Mouse (Mus musculus): ENCODE results near the gene Tmem238.
"Not testable (repeated sequence)": the region's sequence is repeated elsewhere in the genome, so short reads cannot be mapped to it uniquely, and the experiment has no call there.

Tmem238 gene
- long read RNA-seq, experiment 1, transcript Tmem238-201 (2 exons, 1,375 nt), result major isoform, 34 of 42 reads
- long read RNA-seq, experiment 1, partial matches to known transcripts, result 0 of 42 reads
- long read RNA-seq, experiment 1, other reads (novel, unspliced or antisense), result 8 of 42 reads
- long read RNA-seq, experiment 2, transcript Tmem238-201 (2 exons, 1,375 nt), result major isoform, 36 of 45 reads
- long read RNA-seq, experiment 2, partial matches to known transcripts, result 0 of 45 reads
- long read RNA-seq, experiment 2, other reads (novel, unspliced or antisense), result 8 of 45 reads

DNA sequence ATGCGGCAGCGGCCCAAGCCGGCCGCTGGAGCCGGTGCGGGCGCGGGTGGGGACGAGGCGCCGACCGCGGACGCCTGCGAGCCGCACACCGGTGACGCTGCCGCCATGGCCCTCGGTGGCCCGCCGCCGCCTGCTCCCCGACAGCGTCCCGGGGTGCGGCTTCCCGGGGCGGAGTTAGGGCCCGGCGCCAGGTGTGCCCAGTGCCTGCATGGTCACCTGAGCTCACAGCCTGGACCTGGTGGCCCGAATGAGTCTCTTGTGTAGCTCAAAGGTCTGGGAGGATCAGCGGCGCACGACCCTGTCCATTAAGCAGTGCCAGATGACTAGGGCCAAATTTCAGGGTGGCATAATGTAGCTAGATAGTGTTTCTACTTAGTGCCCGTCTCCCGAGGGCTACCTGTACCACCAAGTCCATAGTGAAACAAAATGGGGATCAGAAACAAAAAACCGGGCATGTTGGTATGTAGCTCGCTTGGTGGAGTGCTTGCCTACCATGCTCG lies at the start of gene Tmem238:
Gene Tmem238, minus strand, starts transcription at position 221 of the 500 bp plus-strand sequence.
- intact Hi-C loops (cut with DNase I), result loop anchor here (5.0 kb wide), 2 partner anchors 47 to 232 kb away; partner anchors contain the start of gene Kmt5c

DNA sequence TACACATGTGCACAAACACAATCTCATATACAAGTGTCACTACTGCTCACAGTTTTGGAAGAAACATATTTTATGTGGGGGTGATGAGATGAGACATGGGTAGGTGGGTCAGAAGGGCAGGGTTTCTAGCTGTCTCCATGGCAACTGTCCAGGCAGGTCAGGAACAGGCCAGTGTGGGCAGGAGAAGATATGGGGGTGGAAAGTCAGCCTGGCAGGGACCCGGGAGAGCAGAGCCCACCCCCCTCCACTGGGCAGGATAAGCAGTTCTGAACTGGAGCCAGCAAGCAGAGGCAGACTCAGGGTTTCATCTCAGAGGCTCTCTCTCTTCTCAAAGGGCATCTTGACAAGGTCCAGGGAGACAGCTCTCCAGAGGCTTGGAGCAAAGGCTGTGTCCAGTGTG lies 48.2 kb upstream of the Tmem238 start:
- intact Hi-C loops (cut with DNase I), result no loop called here

DNA sequence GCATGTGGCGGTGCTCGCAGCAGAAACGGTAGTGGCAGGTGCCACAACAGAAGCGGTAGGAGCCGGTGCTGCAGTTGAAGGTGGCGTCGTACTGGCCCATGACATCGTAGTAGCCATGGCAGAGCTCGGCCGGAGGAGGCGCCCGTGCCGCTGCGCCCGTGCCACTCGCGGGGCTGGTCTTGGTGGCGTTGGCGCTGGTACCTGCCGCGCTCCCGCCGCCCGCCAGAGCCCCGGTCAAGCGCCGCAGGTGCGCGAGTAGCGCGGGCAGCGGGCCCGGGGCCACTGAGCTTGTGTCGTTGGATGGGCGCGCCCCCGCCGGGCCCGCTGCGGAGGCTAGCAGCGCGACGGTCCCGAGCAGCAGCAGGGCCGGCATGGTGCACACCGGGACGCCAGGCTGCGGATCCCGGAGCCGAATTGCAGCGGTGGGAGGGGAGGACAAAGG lies 46.9 kb upstream of the Tmem238 start:
- intact Hi-C loops (cut with DNase I), result no loop called here

DNA sequence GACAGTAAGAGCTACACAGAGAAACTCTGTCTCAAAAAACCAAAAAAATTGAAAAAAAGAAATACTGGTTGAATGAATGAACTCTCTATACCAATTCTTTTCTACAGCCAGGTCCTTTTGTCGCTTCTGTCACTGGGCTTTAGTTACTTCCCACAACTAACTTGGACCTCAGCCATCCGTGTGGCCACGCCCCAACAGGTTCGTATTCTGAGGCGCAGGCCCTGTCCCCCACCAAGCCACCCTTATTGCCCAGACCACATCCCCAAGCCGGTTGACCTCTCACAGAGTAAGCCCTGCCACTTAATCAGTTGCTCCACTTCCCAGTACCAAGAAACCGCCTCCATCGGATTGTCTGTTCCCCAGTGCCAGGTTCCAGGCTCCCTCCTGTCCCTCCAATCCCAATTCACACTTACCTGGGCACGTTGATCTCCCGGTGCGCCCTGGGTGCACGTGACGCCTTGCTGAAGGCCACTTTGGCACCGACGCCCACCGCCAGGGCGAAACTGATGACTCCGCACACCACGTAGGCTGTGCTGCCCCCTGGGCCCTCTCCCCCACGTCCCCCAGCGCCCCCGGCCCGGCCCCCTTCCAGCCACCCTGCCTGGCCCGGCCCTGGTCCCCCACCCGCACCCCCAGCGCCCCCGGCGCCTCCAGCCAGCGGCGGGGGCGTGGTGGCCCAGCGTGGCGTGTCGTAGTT lies 46.3 kb upstream of the Tmem238 start:
- intact Hi-C loops (cut with DNase I), result no loop called here

DNA sequence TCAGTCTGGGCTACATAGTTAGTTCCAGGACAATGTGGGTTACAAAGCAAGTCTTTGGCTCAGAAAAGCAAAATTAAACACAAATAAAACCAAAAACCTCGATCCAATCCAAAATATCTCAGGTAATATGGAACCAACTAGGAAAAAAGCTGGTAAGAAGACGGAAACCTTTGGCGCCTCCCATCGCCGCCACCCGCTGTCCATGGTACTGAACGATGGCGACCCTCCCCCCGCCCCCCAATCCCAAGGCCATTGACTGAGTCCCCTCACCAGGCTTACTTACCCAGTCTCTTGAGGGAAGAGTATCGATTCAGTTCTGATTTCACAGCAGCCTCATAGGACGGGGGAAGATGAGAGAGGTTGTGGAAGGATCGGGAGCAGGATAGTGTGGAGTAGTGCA lies 41.0 kb upstream of the Tmem238 start:
- intact Hi-C loops (cut with DNase I), result no loop called here

DNA sequence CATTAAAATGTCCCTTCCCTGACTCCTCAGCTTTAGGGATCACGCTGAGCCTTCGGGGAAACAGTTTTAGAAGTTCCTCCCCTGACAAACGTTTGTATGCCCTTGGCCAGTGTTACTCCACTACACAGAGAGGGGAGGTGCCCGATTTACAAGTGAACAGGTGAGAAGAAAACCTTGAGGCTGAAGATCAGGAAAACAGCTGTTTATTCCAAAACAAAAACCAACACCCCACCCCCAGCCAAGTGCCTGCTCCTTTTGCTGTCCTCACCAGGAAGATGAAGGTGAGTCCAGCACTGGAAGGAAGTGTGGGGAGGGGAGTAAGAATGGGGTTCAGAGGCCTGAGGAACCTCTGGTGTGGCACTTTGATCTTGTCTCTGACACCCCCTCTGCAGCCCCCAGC lies 35.9 kb upstream of the Tmem238 start:
- intact Hi-C loops (cut with DNase I), result no loop called here

DNA sequence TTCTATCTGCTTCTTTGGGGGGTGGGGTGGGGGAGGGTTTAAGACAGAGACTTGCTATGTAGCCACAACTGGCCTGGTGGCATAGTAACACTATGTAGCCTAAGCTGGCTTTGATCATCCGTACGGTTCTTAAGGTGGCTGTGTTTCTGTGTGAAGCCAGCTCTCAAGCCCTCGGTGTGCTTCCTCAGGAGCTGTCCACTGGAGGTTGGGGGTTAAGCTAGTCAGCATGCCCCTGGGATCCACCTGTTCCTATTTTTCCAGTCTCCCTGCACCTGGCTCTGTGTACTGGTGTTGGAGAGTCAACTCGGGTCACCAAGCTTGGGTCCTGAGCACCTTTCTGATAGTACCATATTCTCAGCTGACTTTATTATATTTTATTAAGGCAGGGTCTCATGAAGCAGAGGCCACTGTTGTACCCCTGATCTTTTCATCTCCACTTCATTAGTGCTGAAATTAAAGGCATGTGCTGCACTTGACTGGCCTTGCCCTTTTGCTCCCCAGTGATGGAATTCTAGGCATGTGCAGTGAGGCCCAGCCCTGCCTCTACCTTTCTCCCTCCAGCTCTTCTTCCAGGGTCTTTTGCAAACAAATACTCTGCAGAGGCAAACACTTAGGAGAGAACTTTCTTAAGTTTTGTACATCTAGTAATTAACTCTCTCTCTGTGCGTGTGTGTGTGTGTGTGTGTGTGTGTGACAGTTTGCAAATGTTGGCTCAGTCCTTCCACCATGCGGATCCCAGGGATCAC lies 32.9 kb upstream of the Tmem238 start:
- intact Hi-C loops (cut with DNase I), result no loop called here

DNA sequence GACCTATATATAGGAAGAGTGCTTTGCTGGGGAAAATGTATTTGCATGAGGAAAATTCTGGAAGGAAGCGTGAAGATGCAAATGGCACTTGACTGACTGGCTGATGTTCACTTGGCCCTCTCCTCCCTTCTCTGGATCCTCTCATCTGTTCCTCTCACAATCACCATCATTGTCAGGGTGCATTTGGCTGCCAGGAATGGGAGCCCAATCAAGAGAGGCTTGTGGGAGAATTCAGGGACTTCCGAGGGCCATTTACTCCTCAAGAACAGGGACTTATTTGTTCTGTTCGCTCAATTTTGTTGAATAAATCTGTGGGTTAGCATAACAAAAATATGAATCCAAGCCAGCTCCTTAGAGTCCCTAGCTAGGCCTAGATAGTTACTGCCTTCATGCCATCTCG lies 32.2 kb upstream of the Tmem238 start:
- intact Hi-C loops (cut with DNase I), result no loop called here

DNA sequence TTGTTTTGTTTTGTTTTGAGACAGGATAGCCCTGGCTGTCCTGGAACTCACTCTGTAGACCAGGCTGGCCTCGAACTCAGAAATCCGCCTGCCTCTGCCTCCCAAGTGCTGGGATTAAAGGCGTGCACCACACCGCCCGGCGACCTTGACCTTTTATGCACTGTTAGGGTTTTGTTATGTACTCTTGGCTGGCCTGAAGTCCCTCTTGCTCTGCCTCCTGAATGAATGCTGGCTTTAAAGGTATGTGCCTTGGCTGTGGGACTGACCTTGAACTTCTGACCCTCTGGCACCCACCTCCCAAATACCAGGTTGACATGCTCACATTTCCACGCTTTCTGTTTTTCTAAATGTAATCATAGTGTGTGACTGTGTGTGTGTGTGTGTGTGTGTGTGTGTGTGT lies 31.5 kb upstream of the Tmem238 start:
- intact Hi-C loops (cut with DNase I), result not testable (repeated sequence)

DNA sequence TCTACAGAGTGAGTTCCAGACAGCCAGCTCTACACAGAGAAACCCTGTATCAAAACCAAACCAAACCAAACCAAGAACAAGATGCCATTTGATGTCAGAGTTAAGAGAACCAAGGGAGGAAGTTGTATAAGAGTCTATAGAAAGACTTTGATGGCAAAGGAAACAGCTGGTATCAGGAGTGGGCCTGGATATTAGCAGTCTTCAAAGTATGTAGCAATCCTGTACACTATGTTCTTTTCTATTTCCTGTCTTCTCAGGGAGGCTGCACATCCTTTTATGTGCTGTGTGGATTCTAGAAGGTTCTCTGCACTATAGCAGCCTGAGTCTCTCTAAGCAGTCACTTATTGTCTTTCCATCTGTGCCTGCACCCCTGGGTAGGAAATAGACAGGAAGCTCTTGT lies 27.1 kb upstream of the Tmem238 start:
- intact Hi-C loops (cut with DNase I), result loop anchor here (5.0 kb wide), 1 partner anchor 36 kb away; no protein-coding TSS in a partner anchor

DNA sequence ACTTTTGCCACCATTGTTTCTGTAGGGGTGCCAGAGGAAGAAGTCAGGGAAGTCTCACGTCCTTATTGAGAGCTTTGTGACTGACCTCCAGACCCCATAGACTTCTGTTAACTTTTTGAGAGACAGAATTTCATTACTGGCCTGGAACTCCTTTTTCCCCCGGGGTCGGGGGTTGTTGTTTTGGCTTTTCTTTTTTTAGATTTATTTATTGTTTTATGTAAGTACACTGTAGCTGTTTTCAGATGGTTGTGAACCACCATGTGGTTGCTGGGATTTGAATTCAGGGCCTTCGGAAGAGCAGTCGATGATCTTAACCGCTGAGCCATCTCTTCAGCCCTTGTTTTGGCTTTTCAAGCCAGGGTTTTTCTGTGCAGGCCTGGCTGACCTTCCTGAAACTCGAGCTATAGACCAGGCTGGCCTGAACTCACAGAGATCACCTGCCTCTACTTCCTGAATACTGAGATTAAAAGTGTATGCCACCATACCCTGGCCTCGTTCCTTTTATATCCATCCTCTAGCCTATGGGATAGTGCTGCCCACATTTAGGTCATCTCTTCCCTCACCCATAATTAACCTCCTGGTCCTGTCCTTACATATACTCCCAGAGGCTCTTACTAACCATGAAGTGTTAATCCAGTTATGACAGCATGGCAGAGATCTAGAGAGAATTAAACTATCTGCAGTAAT lies 23.8 kb upstream of the Tmem238 start:
- intact Hi-C loops (cut with DNase I), result no loop called here

DNA sequence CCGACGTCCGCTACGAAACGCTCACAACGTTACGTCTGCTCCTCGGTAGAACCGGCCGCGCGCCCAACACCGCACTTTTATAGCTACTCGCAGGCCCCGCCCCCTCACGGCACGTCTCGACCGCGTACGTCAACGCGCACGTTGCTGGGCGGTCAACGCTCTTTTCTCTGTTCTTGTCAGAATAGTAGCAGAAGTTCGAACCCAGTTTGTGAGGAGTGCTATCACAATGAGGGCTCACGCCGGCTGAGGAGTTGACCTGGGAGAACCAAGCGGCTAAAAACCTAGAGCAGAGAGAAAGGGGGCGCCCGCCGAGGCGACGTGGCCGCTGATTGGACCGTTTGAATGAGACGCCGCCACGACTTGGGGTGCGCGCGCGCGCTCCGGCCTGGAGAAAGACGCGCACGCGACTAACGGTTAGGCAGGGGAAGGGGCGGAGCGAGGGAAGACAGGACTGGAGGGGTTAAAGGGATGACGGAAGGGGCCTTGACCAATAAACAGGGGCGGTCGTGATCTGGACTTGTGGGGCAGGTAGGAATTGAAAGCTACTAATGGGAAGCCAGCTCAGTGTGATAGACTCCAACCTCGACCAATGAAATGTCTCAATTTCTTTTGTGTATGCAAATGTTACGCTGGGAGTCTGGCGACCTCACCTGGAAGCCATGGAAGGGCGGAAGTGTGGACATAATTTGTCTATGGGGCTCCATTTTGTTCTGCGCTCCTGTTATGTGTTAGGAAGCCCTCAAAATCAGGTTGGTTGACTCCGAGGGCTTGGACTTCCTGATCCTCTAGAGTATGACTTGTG lies 23.0 kb upstream of the Tmem238 start, which contains the start of gene Ube2s:
Gene Ube2s, minus strand, starts transcription at position 288 of the 802 bp plus-strand sequence.
- intact Hi-C loops (cut with DNase I), result no loop called here

DNA sequence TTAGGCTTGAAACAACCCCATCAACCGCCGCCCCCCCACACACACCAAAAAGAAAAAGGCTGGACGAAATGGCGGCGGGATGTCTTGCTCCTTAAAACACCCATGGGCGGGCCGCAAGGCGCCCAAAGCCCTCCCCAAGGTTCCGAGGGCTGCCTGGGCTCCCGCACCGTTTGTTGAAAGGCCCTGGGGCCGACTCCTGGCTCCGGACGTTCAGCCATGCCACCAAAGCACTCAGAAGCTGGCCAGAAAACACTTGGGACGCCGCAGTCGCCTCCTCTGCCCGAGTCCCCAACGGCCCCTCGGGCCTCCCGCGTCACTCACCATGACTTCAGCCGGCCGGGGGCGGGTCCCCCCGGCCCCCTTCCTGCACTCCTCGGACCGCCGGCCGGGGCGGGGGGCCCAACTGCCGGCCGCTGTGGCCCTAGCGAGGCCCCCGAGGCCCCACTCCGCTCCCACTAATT lies 22.4 kb upstream of the Tmem238 start:
- intact Hi-C loops (cut with DNase I), result loop anchor here (2.0 kb wide), 1 partner anchor 127 kb away; no protein-coding TSS in a partner anchor

DNA sequence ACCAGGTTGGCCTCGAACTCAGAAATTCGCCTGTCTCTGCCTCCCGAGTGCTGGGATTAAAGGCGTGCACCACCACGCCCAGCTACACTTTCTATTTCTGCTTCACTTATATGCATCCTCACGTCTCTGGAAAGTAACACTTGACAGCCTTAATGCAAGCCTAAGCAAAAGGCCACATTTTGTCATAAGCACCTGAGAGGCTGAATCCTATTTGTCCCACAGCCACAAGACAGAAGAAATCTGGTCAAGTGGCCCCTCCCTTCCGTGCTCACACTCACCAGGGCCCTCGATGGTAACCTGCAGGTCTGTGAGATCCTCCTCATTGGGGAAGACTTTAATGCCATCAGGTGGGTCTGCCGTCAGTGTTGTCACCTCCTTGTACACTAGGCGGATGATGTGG lies 21.7 kb upstream of the Tmem238 start:
- intact Hi-C loops (cut with DNase I), result loop anchor here (2.0 kb wide), 1 partner anchor 128 kb away; no protein-coding TSS in a partner anchor

DNA sequence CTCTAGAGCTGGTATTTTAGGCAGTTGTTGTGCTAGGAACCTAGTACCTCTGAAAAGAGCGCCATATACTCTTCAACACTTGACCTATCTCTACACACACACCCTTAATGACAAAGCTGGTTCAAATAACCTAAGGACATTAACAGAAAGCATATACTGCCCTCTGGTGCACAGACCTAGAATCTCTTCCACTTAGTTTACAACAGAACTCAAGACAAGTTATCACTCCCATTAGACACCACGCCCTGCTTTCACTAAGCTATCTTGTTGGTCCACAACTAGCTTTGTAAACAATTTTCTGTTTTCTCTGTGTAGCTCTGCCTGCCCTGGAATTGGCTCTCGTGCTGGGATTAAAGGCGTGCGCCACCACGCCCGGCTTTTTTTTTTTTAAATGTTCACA lies 17.3 kb upstream of the Tmem238 start:
- intact Hi-C loops (cut with DNase I), result loop anchor here (2.0 kb wide), 1 partner anchor 250 kb away; no protein-coding TSS in a partner anchor

DNA sequence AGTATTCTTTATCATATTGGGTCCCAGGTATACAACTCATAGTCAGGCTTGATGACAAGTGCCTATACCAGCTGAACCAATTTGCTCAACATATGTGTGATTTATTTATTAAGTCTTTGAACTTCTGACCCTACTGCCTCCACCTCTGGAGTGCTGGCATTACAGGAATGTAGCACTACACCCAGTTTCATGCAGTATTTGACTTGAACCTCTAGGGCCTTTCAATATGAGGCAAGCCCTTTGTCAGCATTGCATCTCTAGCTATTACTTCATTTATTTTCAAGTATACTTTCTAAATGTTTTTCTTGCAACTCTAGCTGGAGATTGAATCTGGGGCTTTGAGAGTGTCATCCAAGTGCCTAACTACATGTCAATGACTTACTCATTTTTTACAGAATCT lies 12.8 kb upstream of the Tmem238 start:
- intact Hi-C loops (cut with DNase I), result no loop called here

DNA sequence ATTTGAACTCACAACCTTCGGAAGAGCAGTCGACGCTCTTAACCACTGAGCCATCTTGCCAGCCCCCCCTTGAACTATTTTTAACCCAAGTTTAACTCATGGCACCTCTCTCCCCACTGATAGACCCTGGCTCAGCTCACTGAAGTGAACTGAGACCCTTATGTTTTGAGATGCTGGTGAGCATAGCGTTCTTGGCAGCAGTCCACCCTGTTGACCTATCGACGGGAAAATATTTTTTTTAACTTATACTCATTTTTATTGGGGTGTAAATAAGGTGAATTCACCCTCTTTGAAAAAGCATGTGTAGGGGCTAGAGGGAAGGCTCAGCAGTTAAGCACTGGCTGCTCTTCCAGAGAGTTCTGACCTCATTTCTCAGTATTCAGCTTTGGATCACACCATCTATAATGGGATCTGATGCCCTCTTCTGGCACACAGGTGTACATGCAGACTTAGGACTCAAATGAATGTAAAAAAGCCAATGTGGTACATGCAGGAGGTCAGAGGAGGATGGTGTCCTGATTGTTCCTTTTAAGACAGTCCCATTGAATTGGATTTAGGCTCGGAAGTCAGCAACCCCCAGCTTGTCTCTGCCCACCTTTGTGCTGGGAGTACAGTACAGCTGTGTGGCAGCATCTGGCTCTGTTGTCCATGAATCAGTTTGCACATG lies 6.4 kb upstream of the Tmem238 start:
- intact Hi-C loops (cut with DNase I), result loop anchor here (10.0 kb wide), 1 partner anchor 171 kb away; no protein-coding TSS in a partner anchor

DNA sequence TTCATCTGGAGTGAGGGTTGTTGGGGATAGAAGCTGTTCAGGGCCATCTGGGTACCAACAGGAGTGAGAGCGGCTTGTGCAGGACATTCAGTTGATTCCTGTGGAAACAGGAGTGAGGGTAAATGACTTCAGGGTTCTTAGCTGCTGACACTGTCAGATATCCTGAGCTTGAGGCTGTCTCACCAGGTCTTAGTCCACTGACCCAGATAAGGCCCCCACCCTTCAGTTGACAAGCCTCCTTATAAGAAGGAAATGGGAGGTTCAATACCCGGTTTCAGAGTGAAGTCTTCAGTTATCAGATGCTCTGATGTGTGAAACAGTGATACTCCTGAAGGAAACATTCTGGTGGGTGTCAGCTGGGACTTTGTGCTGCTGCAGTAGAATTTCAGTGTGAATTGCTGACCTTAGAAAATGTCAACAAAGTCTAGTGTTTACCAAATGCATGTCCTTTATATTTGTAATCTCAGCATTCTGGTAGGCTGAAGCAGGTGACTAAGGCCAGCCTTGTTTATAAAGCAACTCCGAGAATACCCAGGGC lies 5.2 kb upstream of the Tmem238 start:
- intact Hi-C loops (cut with DNase I), result loop anchor here (5.0 to 10.0 kb wide), 2 partner anchors 82 to 170 kb away; no protein-coding TSS in a partner anchor

DNA sequence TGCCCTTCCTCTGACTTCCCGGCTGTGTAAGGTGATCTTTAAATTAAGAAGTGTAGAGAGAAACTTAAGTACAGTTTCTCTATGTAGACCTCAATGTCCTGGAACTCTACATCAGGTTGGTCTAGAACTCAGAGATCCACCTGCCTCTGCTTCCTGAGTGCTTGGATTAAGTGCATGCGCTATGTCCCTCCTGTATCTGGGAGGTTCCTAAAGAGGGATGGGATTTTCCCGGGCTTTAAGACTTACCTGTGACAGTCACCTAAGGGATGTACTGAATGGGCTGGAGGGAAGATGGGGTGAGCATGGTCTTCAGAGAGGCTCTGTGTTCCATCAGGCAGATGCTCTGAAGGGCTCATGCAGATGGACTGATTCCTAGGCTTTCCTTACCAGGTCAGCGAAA lies 4.2 kb upstream of the Tmem238 start:
- intact Hi-C loops (cut with DNase I), result loop anchor here (5.0 to 10.0 kb wide), 2 partner anchors 81 to 169 kb away; no protein-coding TSS in a partner anchor

Measured in adrenal gland (tissue).